Mouse (Mus musculus) ES-CJ7 (cell line): ENCODE measurements at regions not wholly inside any gene's neighbourhood (a gene's known extent, or its start where the extent isn't known, plus 50 kb on each side); places are given as distances from the start of the nearest gene placed in this dataset.

Source experiments
- DNase-seq: peaks from one replicate; pipeline ENCODE4 v3.0.0; 2011; ENCODE audit warnings: low read depth, low spot score

GRCm38 (mm10) chr15:36919209-36919608, 88.4 kb downstream of the Zfp706 start:
- DNase-seq = no peak

GRCm38 (mm10) chr15:36916998-36917397, 90.6 kb downstream of the Zfp706 start:
- DNase-seq = no peak

DNA sequence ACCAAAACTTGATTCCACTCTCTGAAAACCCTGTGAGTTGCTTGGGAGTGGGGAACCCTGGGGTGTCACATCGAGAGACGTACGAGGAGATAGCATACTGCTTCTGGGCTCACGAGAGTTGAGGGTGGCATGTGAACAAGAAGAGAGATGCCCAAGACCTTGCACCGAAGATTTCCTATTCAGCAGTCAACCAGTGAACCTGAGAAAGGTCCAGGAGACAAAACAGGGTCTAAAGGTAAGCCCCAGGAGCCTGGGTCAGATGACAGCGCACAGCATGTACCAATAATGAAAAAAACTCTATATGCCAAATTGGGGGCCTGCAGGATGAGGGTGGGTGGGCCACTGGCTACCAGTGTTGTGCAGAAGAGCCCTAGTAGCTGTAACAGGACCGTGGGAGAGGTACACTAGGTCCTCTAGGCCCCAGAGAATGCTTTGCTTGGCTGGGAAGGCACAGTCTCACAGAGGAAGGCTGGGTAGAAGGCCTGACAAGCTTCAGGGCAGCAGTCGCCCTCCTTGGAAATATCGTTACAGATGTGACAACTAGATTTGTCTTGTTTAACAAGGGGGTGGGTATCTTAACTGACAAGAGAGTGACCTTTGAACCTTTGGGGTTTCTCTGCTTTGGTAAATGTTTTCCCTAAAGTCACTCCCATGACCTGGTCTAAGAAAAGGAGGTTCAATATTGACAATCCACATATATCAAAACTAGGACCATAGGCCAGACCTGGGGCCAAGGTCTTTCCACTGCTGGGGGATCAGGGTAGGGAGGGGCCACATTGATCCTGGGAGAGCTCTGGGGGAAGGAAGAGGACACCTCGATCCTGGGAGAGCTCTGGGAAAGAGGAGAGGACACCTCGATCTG, 93.1 kb downstream of the Zfp706 start:
- no peak for DNase-seq

- DNase-seq = no peak
Measured at GRCm38 (mm10) chr15:36913308-36913707, 94.3 kb downstream of the Zfp706 start.

DNA sequence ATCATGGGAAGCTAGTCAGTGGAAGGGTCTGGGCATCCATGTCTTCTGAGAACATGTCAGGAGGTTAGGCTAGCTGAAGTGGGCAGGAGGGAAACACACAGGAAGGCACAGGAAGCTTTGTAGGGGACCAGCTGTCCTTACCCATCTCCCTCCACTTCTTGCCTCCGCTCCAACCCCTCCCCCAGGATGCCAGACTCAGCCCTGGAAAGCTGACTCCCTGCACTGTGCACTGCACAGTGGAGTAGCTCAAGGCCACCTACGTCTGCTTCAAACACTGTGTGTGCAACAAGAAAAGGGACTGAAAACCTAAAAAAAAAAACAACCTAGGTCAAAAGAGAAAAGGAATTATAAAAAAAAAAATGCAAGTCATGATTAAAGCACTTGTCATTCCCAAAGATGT, 97.3 kb downstream of the Zfp706 start:
- DNase-seq = no peak

DNA sequence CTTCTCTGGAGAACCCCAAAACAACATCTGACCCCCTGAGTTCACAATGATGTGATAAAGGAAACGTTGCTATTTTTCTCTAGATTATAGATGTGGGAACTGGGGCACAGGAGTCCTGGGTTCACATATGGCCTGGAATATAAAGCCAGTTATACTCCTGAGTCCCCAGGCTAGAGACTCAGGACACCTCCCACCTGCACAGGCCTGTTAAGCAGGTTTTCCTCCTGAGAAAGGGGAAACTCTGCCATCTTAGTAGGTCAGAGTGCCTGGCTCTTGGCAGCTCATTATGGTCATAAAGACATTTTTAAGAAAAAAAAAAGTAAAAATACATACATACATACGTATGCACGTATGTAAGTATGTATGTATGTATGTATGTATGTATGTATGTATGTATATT, 98.1 kb downstream of the Zfp706 start:
- no peak for DNase-seq

DNA sequence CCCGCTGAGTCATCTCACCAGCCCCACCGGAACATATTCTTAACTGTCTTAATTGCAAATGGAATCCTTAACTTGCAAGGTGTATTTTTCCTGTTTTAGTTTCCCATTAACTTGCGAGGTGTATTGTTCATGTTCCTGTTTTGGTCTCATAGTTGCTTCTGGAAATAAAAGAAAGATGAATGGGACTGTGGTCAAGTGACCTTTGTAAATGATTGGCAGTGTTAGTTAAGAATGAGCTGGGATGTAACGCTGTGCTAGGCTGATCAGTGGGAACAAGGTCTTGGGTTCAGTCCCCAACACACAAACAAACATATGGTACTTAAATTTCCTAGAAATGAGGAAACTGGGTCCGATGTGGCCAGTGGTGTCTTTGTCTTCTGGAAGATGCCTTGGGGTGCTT, 100.8 kb downstream of the Zfp706 start:
- no peak for DNase-seq

- DNase-seq = no peak
Measured at GRCm38 (mm10) chr15:36906052-36906451, 101.5 kb downstream of the Zfp706 start.

DNA sequence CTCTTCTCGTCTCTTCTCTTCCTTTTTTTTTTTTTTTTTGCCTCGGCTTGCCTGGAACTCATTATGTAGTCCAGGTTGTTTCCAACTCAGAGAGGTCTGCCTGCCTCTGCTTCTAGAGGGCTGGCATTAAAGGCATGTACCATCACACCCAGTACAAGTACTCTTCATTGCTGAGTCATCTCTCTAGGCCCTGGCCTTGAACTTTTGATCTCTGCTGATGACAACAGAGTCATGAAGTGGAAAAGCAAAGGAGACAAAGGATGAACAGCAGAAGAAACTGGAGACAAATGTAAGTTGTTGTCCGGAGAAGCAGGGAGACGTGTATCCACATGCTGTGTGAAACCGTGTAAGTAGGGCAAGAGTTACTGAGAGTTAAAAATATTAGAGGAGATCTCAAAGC, 103.7 kb downstream of the Zfp706 start:
- peak; percentile 53 for DNase-seq

GRCm38 (mm10) chr15:36903309-36903708, 104.3 kb downstream of the Zfp706 start:
- DNase-seq = peak; percentile 19

DNA sequence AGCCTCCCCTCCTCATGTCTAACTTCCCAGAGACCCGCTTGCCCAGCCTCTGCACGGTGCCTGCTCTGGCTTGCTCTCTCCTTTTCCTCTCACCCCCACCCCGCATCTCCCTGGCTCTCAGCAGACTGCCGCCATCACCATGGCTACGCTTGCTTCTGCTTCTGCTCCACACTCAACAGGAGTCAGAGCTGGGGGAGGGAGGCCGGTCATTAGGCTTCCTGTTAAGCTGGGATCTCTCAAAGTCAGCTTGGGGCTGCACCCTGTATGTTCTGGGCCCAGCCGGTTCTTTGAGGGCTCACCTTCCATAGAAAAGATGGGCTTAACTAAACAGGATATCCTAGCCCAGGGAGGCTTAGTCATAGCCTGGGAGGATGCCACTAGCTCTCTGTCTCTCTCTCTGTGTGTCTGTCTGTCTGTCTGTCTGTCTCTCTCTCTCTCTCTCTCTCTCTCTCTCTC, 105.7 kb downstream of the Zfp706 start:
- DNase-seq = peak; percentile 48

DNA sequence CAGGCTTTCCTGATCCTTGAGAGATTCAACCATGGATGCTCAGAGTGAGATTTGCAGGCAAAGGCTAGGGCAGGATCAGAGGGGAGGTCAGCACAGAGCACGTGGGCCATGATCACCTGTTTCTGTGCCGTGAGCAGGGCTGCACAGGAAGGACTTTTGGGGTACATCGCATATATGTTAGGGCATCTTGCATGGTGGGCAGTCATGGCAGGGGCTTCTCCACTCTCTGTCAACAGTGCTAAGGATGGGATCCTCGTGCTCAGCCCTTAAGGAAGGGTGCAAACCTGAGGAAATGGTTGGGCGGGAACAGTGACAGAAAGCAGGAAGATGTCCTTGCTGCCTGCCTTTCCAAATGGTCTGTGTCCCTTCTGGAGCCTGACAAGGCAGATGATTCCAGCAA, 106.2 kb downstream of the Zfp706 start:
- no peak for DNase-seq

DNA sequence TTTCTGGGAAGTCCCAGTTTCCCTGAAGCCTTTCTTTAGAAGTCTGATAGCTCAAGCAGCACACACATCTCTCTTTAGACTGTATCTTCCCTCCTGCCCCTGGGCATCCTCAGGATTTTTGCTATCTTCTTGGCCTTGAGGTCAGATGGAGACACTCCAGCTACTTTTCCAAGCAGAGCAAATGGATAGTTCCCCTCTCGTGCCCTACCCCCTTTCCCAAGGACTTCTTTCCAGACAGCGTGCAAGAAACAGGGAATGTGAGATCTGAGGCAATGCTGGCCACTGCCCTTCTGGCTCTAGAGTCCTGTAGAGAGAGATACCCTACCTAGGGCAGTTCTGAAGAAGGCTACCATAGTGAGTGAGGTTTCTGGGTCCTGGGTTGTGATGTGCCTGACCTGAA, 106.6 kb downstream of the Zfp706 start:
- DNase-seq = no peak

DNA sequence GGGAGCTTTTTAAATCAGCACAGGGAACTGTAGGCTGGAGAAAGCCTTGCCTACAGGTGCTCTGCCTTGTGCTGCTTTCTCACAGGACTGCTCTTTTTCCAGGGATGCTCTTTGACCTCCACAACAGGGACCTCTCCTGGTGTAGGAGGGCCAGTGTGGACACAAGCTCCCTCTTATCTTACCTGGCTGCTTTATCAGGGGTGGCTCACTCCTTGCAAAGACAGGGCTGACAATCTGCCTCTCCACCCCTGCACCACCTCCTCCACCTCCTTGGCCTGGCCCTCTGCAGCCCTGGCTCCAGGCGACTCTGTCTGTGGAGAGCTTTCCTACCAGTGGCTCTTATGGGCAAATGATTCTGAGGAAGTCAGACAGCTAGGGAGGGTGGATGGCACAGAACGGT, 107.7 kb downstream of the Zfp706 start:
- DNase-seq = no peak

GRCm38 (mm10) chr15:36898857-36899523, 108.6 kb downstream of the Zfp706 start:
- no peak for DNase-seq

- no peak for DNase-seq
Measured at GRCm38 (mm10) chr15:36898326-36898725, 109.2 kb downstream of the Zfp706 start.

DNA sequence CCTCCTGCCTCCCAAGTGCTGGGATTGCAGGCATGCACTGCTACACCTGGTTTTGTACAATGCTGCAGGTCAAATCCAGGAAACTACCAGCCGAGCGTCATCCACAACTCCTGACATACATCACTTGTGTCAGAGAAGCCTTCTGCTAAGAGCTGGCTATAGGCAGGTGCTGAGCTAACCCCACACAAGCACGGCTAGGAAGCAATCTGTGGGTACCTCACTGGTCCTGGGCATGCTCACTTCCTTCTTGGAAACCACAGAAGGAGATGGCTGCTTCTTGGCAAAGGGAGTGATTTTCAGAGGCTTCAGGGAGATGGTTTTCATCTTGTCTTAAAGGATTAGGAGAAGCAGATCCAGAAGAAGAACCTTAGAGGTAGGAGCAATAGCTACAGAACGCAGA, 111.3 kb downstream of the Zfp706 start:
- no peak for DNase-seq

DNA sequence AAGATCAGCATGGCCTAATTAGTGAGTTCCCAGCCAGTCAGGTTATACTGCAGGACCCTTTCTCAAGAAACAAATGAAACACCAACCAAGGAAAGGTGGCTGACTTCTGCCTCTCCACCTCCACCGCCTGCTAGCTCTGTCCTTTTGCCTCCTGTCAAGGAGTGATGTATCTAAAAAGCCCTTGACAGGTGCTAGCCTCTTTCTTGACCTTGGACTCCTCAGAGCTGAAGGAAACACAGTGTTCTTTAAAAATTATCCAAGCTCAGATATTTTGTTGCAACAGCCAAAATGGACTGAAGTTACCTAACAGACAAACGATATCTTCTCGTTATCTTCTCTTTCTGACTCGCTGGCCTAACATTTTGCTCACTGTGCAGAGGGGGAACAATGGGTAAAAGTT, 112.5 kb downstream of the Zfp706 start:
- no peak for DNase-seq

- no peak for DNase-seq
Measured at GRCm38 (mm10) chr15:36893407-36893969, 114.1 kb downstream of the Zfp706 start.

GRCm38 (mm10) chr15:36892576-36893205, 114.9 kb downstream of the Zfp706 start:
- DNase-seq = no peak

- no peak for DNase-seq
Measured at GRCm38 (mm10) chr15:36891851-36892250, 115.7 kb downstream of the Zfp706 start.

DNA sequence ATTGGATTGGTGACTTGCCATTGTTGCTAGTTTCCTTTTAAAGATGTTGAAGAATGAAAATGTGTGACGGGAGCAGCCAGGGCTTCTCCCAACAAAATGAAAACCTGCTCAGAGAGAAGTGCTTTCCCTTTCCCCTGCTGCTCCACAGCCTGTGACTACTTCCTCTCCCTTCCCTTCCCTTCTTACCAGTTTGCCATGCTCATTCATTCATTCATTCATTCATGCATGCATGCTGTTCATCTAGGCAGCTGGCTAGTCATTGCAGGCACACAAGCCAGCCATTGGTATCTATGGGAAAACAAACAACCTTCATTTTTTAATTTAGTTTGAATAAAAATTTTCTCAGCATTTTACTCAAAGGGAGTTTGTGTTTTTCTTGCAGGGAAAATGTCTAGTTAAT, 116.3 kb downstream of the Zfp706 start:
- no peak for DNase-seq
